Comparison of ENCODE assay signal across 7 mouse cellular contexts in the genomic region with DNA sequence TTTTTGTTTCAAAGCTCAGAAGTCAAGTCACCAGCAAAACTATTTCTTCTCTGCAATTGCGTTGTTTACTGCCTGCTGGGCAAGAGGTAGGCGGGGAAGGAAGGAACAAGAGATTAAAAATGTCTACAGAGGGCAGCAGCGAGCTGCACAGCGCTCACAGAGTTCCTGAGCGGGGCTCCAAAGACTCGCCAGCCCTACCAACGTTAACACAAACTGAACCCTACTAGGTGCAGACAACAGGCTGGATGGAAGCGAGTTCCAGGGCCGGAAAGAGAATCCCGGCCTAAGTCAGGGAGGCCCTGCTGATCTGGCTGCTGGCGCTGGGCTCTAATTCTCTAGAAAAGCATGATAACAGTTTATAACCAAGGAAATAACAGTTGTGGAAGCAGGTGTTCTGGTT. TPM values are rescaled to one million over a fixed set of nuclear protein-coding genes. Genes with fewer than 3 reads are reported as not detected.
A peak's percentile ranks its signal among the peaks of the same experiment; 100 is the strongest.
DNase-seq lines count a peak whose midpoint lies in the region; ATAC-seq and TF ChIP-seq lines count a peak whose summit lies in the region.

No protein-coding gene starts in this region.

- no peak overlapping the region for H3K9ac ChIP-seq in intestine, embryonic 15.5 days

- H3K27me3 ChIP-seq in intestine, embryonic 15.5 days (replicated peaks): peaks cover 3% of the 10 kb centered on the region; the same call in 1 of the 2 replicates
- H3K27me3 ChIP-seq in small intestine, adult 2 months (ENCODE audit: control insufficient read depth, insufficient read depth, low read length): no peaks in the 10 kb centered on the region

- WGBS in intestine, embryonic 15.5 days: 4% methylated on average over 11 of the region's 11 CpGs
- WGBS in small intestine, adult 2 months: under 1% methylated on average over 11 of the region's 11 CpGs

- no peaks in the 10 kb centered on the region for H3K36me3 ChIP-seq in intestine, embryonic 15.5 days
- H3K36me3 ChIP-seq in small intestine, adult 2 months (ENCODE audit: control insufficient read depth, insufficient read depth, low read length): no peaks in the 10 kb centered on the region

- peak; percentile 80 to 94 for DNase-seq in adrenal gland, adult (ENCODE audit: inconsistent age in 2 of 2, low spot score in 1 of 2)
- peak; percentile 59 to 60 for DNase-seq in gastrocnemius, postnatal 36 days
- DNase-seq in left cerebral cortex, postnatal 36 days (ENCODE audit: low spot score in 2 of 2): peak; percentile 55 to 70
- peak; percentile 74 for DNase-seq in mesoderm, embryonic 11.5 days (ENCODE audit: low read depth, low spot score)

- H3K4me3 ChIP-seq in cortical plate, adult 2 months (ENCODE audit: insufficient read depth, low read length): no peak overlapping the region; the same call in 1 of the 2 replicates
- 0 out of 2 replicates have a peak overlapping the region, but pooled peaks have one; percentile 91 for H3K4me3 ChIP-seq in intestine, embryonic 15.5 days (replicated peaks)
- peak overlapping the region; percentile 92 for H3K4me3 ChIP-seq in small intestine, adult 2 months (ENCODE audit: low read depth, low read length)

- H3K4me2 ChIP-seq in intestine, embryonic 15.5 days (replicated peaks): peak overlapping the region; percentile 90

- peak; percentile 45 for ATAC-seq in intestine, embryonic 15.5 days

- no peak for TF ChIP-seq POLR2A in cortical plate, adult 2 months (IDR thresholded peaks at IDR 0.05; ENCODE audit: extremely low read depth, insufficient read depth, low read length)
- TF ChIP-seq POLR2A in small intestine, adult 2 months (IDR thresholded peaks at IDR 0.05; ENCODE audit: low read depth, low read length): no peak

- TF ChIP-seq CTCF in cortical plate, adult 2 months (IDR thresholded peaks at IDR 0.05; ENCODE audit: extremely low read depth, insufficient read depth, low read length): peak; percentile 91
- TF ChIP-seq CTCF in small intestine, adult 2 months (IDR thresholded peaks at IDR 0.05; ENCODE audit: extremely low read depth, insufficient read length, insufficient replicate concordance, low read depth, low read length): peak; percentile 86

- intact Hi-C loops in gastrocnemius, postnatal 36 days (cut with DNase I): loop anchor here (1.0 kb wide), 1 partner anchor 92 kb away; no protein-coding TSS in a partner anchor
- intact Hi-C loops in left cerebral cortex, postnatal 36 days (cut with DNase I): loop anchor here (1.0 kb wide), 1 partner anchor 92 kb away; no protein-coding TSS in a partner anchor

- peaks cover 7% of the 10 kb centered on the region; the same call in 1 of the 2 replicates for H3K4me1 ChIP-seq in cortical plate, adult 2 months (ENCODE audit: control insufficient read depth, insufficient read depth, low read length)
- H3K4me1 ChIP-seq in intestine, embryonic 15.5 days (replicated peaks): peaks cover 32% of the 10 kb centered on the region
- H3K4me1 ChIP-seq in small intestine, adult 2 months (ENCODE audit: control insufficient read depth, insufficient read depth, insufficient read length, low read length): peaks cover 21% of the 10 kb centered on the region

- no peaks in the 10 kb centered on the region for H3K9me3 ChIP-seq in intestine, embryonic 15.5 days

- H3K27ac ChIP-seq in cortical plate, adult 2 months (ENCODE audit: insufficient read depth, low read length): no peak overlapping the region
- no peak overlapping the region for H3K27ac ChIP-seq in intestine, embryonic 15.5 days
- no peak overlapping the region for H3K27ac ChIP-seq in small intestine, adult 2 months (ENCODE audit: insufficient read depth, low read depth, low read length)

RNA-seq across cellular contexts. Expression of gene Bcr, which starts 1.0 kb away (rescaled TPM):
- polyA plus RNA-seq in cortical plate, adult 2 months (2012; rRNA removed): 67.3 and 78.1 TPM in 2 replicates
- total RNA-seq in gastrocnemius, postnatal 36 days (2021): 1 to 10 TPM; 4.3 to 4.4 TPM
- 11.7 and 12.9 TPM in 2 replicates for polyA plus RNA-seq in intestine, embryonic 15.5 days (2015; fragmentation: Nextera tagmentation; extraction: Ambion mirVana)
- 100 to 1,000 TPM in 1 of 2 experiments, 10 to 100 TPM in 1; 89.8 to 116 TPM for total RNA-seq in left cerebral cortex, postnatal 36 days (2021)
- 10.1 and 46.9 TPM in 2 replicates for polyA plus RNA-seq in small intestine, adult 2 months (2012; rRNA removed)

RNA-seq across cellular contexts. Expression of gene Rab36, which starts 22.5 kb away (rescaled TPM):
- polyA plus RNA-seq in cortical plate, adult 2 months (2012; rRNA removed): 40.8 and 40.9 TPM in 2 replicates
- total RNA-seq in gastrocnemius, postnatal 36 days (2021): under 1 TPM; 0.27 to 0.51 TPM
- polyA plus RNA-seq in intestine, embryonic 15.5 days (2015; fragmentation: Nextera tagmentation; extraction: Ambion mirVana): 5.6 and 7.0 TPM in 2 replicates
- total RNA-seq in left cerebral cortex, postnatal 36 days (2021): 10 to 100 TPM; 29.0 to 38.5 TPM
- 1.2 and 1.6 TPM in 2 replicates for polyA plus RNA-seq in small intestine, adult 2 months (2012; rRNA removed)

RNA-seq across cellular contexts. Expression of gene Rsph14, which starts 27.0 kb away (rescaled TPM):
- polyA plus RNA-seq in cortical plate, adult 2 months (2012; rRNA removed): 0.17 and 0.21 TPM in 2 replicates
- not detected for total RNA-seq in gastrocnemius, postnatal 36 days (2021)
- polyA plus RNA-seq in intestine, embryonic 15.5 days (2015; fragmentation: Nextera tagmentation; extraction: Ambion mirVana): not detected in 2 replicates
- total RNA-seq in left cerebral cortex, postnatal 36 days (2021): under 1 TPM; 0.32 to 0.35 TPM
- not detected in 2 replicates for polyA plus RNA-seq in small intestine, adult 2 months (2012; rRNA removed)
